Mouse (Mus musculus): ENCODE results near the gene Gm49380. TPM values are rescaled to one million over a fixed set of nuclear protein-coding genes. Genes with fewer than 3 reads are reported as not detected.

The Gm49380 gene
- polyA plus RNA-seq, 1 experiment from 2014 or later: 0.35 TPM

- peak; percentile 92 for DNase-seq (ENCODE audit: low spot score)
- peak within 1 kb of the TSS; percentile 79 for H3K27ac ChIP-seq (replicated peaks; ENCODE audit: low read depth, low read length)
Measured at GRCm38 (mm10) chr9:44107110-44107509, 6.2 kb downstream of the Gm49380 start, which contains the start of gene C1qtnf5. TSS of gene C1qtnf5 (plus strand) at chr9:44107245.

GRCm38 (mm10) chr9:44106596-44106995 is 6.7 kb downstream of the Gm49380 start:
- Histone ChIP-seq H3K4me1 (ENCODE audit: control insufficient read depth, insufficient read depth, low read length) (peaks cover 40% of the 10 kb centered on the region), H3K9me3 (ENCODE audit: control insufficient read depth, low read length) (no peaks in the 10 kb centered on the region), H3K4me3 (ENCODE audit: low read depth, low read length) (no peak overlapping the region), H3K27ac (replicated peaks; ENCODE audit: low read depth, low read length) (peak overlapping the region; percentile 79; the same call in 1 of the 2 replicates), H3K4me2 (ENCODE audit: low read depth, low read length) (peak overlapping the region; percentile 51), H3K9ac (ENCODE audit: low read depth, low read length) (no peak overlapping the region), H3K27me3 (replicated peaks; ENCODE audit: control insufficient read depth, insufficient read depth, low read length) (no peaks in the 10 kb centered on the region), H3K36me3 (ENCODE audit: control insufficient read depth, insufficient read depth, low read length) (peaks cover 20% of the 10 kb centered on the region)
- DNase-seq (ENCODE audit: low spot score) (no peak), ATAC-seq (ENCODE audit: low read depth) (no peak)
- WGBS: 72% methylated on average over 4 of the region's 4 CpGs

More at GRCm38 (mm10) chr9:44107110-44107509, 6.2 kb downstream of the Gm49380 start, which contains the start of gene C1qtnf5:
- Histone ChIP-seq H3K4me2 (ENCODE audit: low read depth, low read length) (peak within 1 kb of the TSS; percentile 51), H3K4me1 (ENCODE audit: control insufficient read depth, insufficient read depth, low read length) (peaks cover 40% of the 10 kb centered on the region), H3K4me3 (ENCODE audit: low read depth, low read length) (peak within 1 kb of the TSS; percentile 15; the same call in 1 of the 2 replicates), H3K9me3 (ENCODE audit: control insufficient read depth, low read length) (no peaks in the 10 kb centered on the region), H3K36me3 (ENCODE audit: control insufficient read depth, insufficient read depth, low read length) (peaks cover 20% of the 10 kb centered on the region), H3K27me3 (replicated peaks; ENCODE audit: control insufficient read depth, insufficient read depth, low read length) (no peaks in the 10 kb centered on the region), H3K9ac (ENCODE audit: low read depth, low read length) (peak within 1 kb of the TSS; percentile 43)
- ATAC-seq (ENCODE audit: low read depth): peak; percentile 81
- WGBS: 12% methylated on average over 8 of the region's 8 CpGs

GRCm38 (mm10) chr9:44106182-44106581 is 7.1 kb downstream of the Gm49380 start:
- Histone ChIP-seq H3K9ac (ENCODE audit: low read depth, low read length) (no peak overlapping the region), H3K4me2 (ENCODE audit: low read depth, low read length) (no peak overlapping the region), H3K9me3 (ENCODE audit: control insufficient read depth, low read length) (no peaks in the 10 kb centered on the region), H3K27ac (replicated peaks; ENCODE audit: low read depth, low read length) (peak overlapping the region; percentile 79; the same call in 1 of the 2 replicates), H3K36me3 (ENCODE audit: control insufficient read depth, insufficient read depth, low read length) (peaks cover 20% of the 10 kb centered on the region), H3K27me3 (replicated peaks; ENCODE audit: control insufficient read depth, insufficient read depth, low read length) (no peaks in the 10 kb centered on the region), H3K4me1 (ENCODE audit: control insufficient read depth, insufficient read depth, low read length) (peaks cover 40% of the 10 kb centered on the region), H3K4me3 (ENCODE audit: low read depth, low read length) (no peak overlapping the region)
- DNase-seq (ENCODE audit: low spot score): no peak
- 94% methylated on average over 7 of the region's 7 CpGs for WGBS
- no peak for ATAC-seq (ENCODE audit: low read depth)

GRCm38 (mm10) chr9:44105781-44106180 is 7.5 kb downstream of the Gm49380 start:
- Histone ChIP-seq H3K36me3 (ENCODE audit: control insufficient read depth, insufficient read depth, low read length) (peaks cover 20% of the 10 kb centered on the region), H3K4me2 (ENCODE audit: low read depth, low read length) (no peak overlapping the region), H3K9ac (ENCODE audit: low read depth, low read length) (no peak overlapping the region), H3K9me3 (ENCODE audit: control insufficient read depth, low read length) (no peaks in the 10 kb centered on the region), H3K27ac (replicated peaks; ENCODE audit: low read depth, low read length) (no peak overlapping the region), H3K27me3 (replicated peaks; ENCODE audit: control insufficient read depth, insufficient read depth, low read length) (no peaks in the 10 kb centered on the region), H3K4me1 (ENCODE audit: control insufficient read depth, insufficient read depth, low read length) (peaks cover 40% of the 10 kb centered on the region), H3K4me3 (ENCODE audit: low read depth, low read length) (no peak overlapping the region)
- DNase-seq (ENCODE audit: low spot score) (no peak), ATAC-seq (ENCODE audit: low read depth) (no peak)
- 78% methylated on average over 10 of the region's 10 CpGs for WGBS

- ATAC-seq (ENCODE audit: low read depth) (no peak), DNase-seq (ENCODE audit: low spot score) (no peak)
- Histone ChIP-seq H3K4me1 (ENCODE audit: control insufficient read depth, insufficient read depth, low read length) (peaks cover 31% of the 10 kb centered on the region), H3K4me2 (ENCODE audit: low read depth, low read length) (no peak overlapping the region), H3K9me3 (ENCODE audit: control insufficient read depth, low read length) (no peaks in the 10 kb centered on the region), H3K36me3 (ENCODE audit: control insufficient read depth, insufficient read depth, low read length) (peaks cover 20% of the 10 kb centered on the region), H3K9ac (ENCODE audit: low read depth, low read length) (no peak overlapping the region), H3K27ac (replicated peaks; ENCODE audit: low read depth, low read length) (no peak overlapping the region), H3K4me3 (ENCODE audit: low read depth, low read length) (no peak overlapping the region), H3K27me3 (replicated peaks; ENCODE audit: control insufficient read depth, insufficient read depth, low read length) (no peaks in the 10 kb centered on the region)
- WGBS: 86% methylated on average over 7 of the region's 7 CpGs
Measured at GRCm38 (mm10) chr9:44104881-44105280, 8.4 kb downstream of the Gm49380 start.

- Histone ChIP-seq H3K4me3 (ENCODE audit: low read depth, low read length) (no peak within 1 kb of the TSS), H3K36me3 (ENCODE audit: control insufficient read depth, insufficient read depth, low read length) (peaks cover 16% of the 10 kb centered on the region), H3K27me3 (replicated peaks; ENCODE audit: control insufficient read depth, insufficient read depth, low read length) (no peaks in the 10 kb centered on the region), H3K4me2 (ENCODE audit: low read depth, low read length) (no peak within 1 kb of the TSS), H3K27ac (replicated peaks; ENCODE audit: low read depth, low read length) (no peak within 1 kb of the TSS), H3K9me3 (ENCODE audit: control insufficient read depth, low read length) (no peaks in the 10 kb centered on the region), H3K4me1 (ENCODE audit: control insufficient read depth, insufficient read depth, low read length) (no peaks in the 10 kb centered on the region), H3K9ac (ENCODE audit: low read depth, low read length) (no peak within 1 kb of the TSS)
- no peak for DNase-seq (ENCODE audit: low spot score)
- no peak for ATAC-seq (ENCODE audit: low read depth)
- 36% methylated on average over 9 of the region's 9 CpGs for WGBS
Measured at GRCm38 (mm10) chr9:44101490-44101889, 11.8 kb downstream of the Gm49380 start, which contains the start of gene Mfrp. TSS of gene Mfrp (plus strand) at chr9:44101729.

- Histone ChIP-seq H3K27ac (replicated peaks; ENCODE audit: low read depth, low read length) (no peak overlapping the region), H3K4me1 (ENCODE audit: control insufficient read depth, insufficient read depth, low read length) (peaks cover 7% of the 10 kb centered on the region; the same call in 1 of the 2 replicates), H3K27me3 (replicated peaks; ENCODE audit: control insufficient read depth, insufficient read depth, low read length) (no peaks in the 10 kb centered on the region), H3K4me3 (ENCODE audit: low read depth, low read length) (no peak overlapping the region), H3K9ac (ENCODE audit: low read depth, low read length) (no peak overlapping the region), H3K4me2 (ENCODE audit: low read depth, low read length) (no peak overlapping the region), H3K36me3 (ENCODE audit: control insufficient read depth, insufficient read depth, low read length) (0 out of 2 replicates have a peak, but pooled peaks cover 11% of the 10 kb centered on the region), H3K9me3 (ENCODE audit: control insufficient read depth, low read length) (no peaks in the 10 kb centered on the region)
- WGBS: 39% methylated on average over 9 of the region's 9 CpGs
- ATAC-seq (ENCODE audit: low read depth) (peak; percentile 31; the same call in 1 of the 2 replicates), DNase-seq (ENCODE audit: low spot score) (no peak)
Measured at GRCm38 (mm10) chr9:44096536-44096935, 16.8 kb downstream of the Gm49380 start.

GRCm38 (mm10) chr9:44095781-44096180 is 17.5 kb downstream of the Gm49380 start:
- no peak overlapping the region for H3K4me3 ChIP-seq (ENCODE audit: low read depth, low read length)

GRCm38 (mm10) chr9:44094737-44095136 is 18.6 kb downstream of the Gm49380 start:
- DNase-seq (ENCODE audit: low spot score) (no peak), ATAC-seq (ENCODE audit: low read depth) (no peak)
- H3K27ac ChIP-seq (replicated peaks; ENCODE audit: low read depth, low read length): no peak overlapping the region
- no peak overlapping the region for H3K9ac ChIP-seq (ENCODE audit: low read depth, low read length)
- H3K27me3 ChIP-seq (replicated peaks; ENCODE audit: control insufficient read depth, insufficient read depth, low read length): no peaks in the 10 kb centered on the region
- no peak overlapping the region for H3K4me3 ChIP-seq (ENCODE audit: low read depth, low read length)
- H3K4me1 ChIP-seq (ENCODE audit: control insufficient read depth, insufficient read depth, low read length): peaks cover 12% of the 10 kb centered on the region; the same call in 1 of the 2 replicates
- peaks cover 23% of the 10 kb centered on the region; the same call in 1 of the 2 replicates for H3K36me3 ChIP-seq (ENCODE audit: control insufficient read depth, insufficient read depth, low read length)
- H3K9me3 ChIP-seq (ENCODE audit: control insufficient read depth, low read length): no peaks in the 10 kb centered on the region
- H3K4me2 ChIP-seq (ENCODE audit: low read depth, low read length): no peak overlapping the region
- WGBS: 96% methylated on average over 3 of the region's 3 CpGs

More at GRCm38 (mm10) chr9:44095781-44096180, 17.5 kb downstream of the Gm49380 start:
- no peak overlapping the region for H3K27ac ChIP-seq (replicated peaks; ENCODE audit: low read depth, low read length)
- H3K9ac ChIP-seq (ENCODE audit: low read depth, low read length): no peak overlapping the region
- H3K36me3 ChIP-seq (ENCODE audit: control insufficient read depth, insufficient read depth, low read length): peaks cover 19% of the 10 kb centered on the region; the same call in 1 of the 2 replicates
- H3K9me3 ChIP-seq (ENCODE audit: control insufficient read depth, low read length): no peaks in the 10 kb centered on the region
- peaks cover 7% of the 10 kb centered on the region; the same call in 1 of the 2 replicates for H3K4me1 ChIP-seq (ENCODE audit: control insufficient read depth, insufficient read depth, low read length)
- DNase-seq (ENCODE audit: low spot score) (no peak), ATAC-seq (ENCODE audit: low read depth) (no peak)
- WGBS: 83% methylated on average over 9 of the region's 9 CpGs
- H3K27me3 ChIP-seq (replicated peaks; ENCODE audit: control insufficient read depth, insufficient read depth, low read length): no peaks in the 10 kb centered on the region
- H3K4me2 ChIP-seq (ENCODE audit: low read depth, low read length): no peak overlapping the region

Data from embryonic facial prominence, embryonic 14.5 days (tissue).